Mouse (Mus musculus): ENCODE data around the gene Sds. TPM values are rescaled to one million over a fixed set of nuclear protein-coding genes. Genes with fewer than 3 reads are reported as not detected.

Sds gene
- polyA plus RNA-seq (2012; ENCODE audit: insufficient read depth, insufficient read length, missing spikeins) = not detected in 2 replicates

DNA sequence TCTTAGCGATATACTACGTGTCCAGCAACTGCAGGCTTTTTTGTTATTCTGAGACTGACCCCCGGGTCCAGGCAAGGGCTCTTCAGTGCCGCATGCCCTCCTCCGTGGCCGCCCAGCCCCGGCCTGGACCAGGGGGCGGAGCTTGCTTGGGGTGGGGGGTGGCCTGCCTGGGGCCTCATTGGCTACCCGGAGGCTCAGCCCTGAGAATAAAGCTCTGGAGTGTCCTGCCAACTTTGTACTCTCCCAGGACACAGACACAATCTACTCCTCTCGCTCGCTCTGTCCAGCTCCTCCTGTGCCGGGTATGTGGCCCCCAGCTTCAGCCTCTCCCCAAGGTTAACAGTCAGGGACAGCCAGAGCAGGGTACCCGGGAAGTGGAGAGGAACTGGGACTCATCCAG, at the start of gene Sds:
Sds (plus strand) TSS at position 231 of the 400 bp plus-strand sequence.
- Histone ChIP-seq H3K4me1 (ENCODE audit: control insufficient read depth, insufficient read depth, insufficient read length, low read length) (no peaks in the 10 kb centered on the region), H3K4me3 (ENCODE audit: insufficient read depth, low read depth, low read length) (no peak within 1 kb of the TSS), H3K27ac (replicated peaks; ENCODE audit: low read depth, low read length) (no peak within 1 kb of the TSS)

DNA sequence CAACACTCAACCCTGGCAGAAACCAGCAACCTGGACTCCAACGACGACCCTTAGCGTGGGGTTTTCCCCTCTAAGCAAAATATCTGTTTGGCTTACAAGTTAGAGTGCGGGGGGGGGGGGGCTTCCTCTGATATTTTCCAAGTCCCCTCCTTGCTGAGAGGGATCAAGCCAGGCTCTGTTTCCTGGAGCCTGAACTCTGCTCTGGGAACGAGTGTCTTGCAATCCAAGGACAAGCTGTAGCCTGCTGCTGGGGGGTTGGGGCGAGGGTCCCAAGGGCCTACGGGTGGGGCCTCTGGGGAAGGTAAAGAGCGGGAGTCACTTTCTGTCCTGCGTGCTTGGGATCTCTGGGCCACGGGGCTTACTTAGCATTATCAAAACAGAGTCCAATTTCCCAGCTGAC, 49.8 kb upstream of the Sds start:
- H3K4me1 ChIP-seq (ENCODE audit: control insufficient read depth, insufficient read depth, insufficient read length, low read length) = no peaks in the 10 kb centered on the region
- H3K4me3 ChIP-seq (ENCODE audit: insufficient read depth, low read depth, low read length) = no peak overlapping the region
- no peak overlapping the region for H3K27ac ChIP-seq (replicated peaks; ENCODE audit: low read depth, low read length)

DNA sequence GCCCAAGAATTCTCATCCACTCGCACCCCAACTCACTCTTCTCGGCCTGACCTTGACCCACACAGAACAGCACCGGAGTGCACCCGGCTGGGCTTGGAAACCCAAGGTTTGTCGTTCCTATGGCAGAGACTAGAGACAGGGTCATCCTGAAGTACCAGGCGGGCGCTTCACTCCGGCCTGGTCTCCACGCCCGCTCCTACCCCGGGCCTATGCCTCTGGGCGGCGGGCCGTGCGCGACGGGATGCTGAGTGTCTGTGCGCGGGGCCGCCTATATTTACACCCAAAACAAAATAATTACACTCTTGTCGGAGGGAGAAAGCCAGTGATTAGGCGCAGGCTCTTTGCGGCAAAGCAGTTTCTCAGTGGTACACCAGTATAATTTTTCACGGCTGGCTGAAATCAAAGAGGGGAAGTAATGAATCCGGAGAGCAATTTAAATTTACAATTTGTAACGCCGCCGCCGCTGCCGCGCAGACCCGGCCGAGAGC, 48.8 kb upstream of the Sds start:
- Histone ChIP-seq H3K4me3 (ENCODE audit: insufficient read depth, low read depth, low read length) (no peak overlapping the region), H3K4me1 (ENCODE audit: control insufficient read depth, insufficient read depth, insufficient read length, low read length) (no peaks in the 10 kb centered on the region), H3K27ac (replicated peaks; ENCODE audit: low read depth, low read length) (no peak overlapping the region)

DNA sequence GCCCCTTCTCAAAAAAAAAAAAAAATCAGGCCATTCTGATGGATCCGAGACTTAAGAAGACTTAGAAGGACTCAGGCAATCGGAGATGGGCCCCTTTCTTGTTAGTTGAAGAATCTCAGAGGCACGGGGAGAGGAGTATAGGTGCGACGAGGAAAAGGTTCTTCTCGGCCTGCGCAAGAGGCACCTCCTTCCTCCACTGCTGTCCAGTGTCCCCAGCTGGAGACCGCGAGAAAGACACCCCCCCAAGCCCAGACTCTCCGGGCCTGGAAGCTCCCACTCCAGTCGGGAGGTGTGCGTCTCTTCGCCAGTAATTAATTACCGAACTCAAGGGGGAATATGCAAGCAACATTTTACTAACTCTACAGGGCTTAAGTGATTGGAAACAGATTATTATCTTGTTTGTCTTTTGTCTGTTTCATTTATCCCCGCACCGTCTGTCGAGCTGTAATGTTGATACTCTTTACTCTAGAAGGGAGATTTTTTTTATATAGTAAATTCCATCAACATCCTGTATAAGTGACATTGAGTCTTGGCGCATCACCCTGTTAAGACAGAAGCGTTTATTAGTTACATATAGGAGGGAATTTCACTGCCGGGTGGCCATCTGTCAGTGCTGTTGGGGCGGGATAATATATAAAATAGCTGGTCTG, 48.0 kb upstream of the Sds start:
- no peak overlapping the region for H3K27ac ChIP-seq (replicated peaks; ENCODE audit: low read depth, low read length)
- H3K4me3 ChIP-seq (ENCODE audit: insufficient read depth, low read depth, low read length) = no peak overlapping the region
- H3K4me1 ChIP-seq (ENCODE audit: control insufficient read depth, insufficient read depth, insufficient read length, low read length) = no peaks in the 10 kb centered on the region

DNA sequence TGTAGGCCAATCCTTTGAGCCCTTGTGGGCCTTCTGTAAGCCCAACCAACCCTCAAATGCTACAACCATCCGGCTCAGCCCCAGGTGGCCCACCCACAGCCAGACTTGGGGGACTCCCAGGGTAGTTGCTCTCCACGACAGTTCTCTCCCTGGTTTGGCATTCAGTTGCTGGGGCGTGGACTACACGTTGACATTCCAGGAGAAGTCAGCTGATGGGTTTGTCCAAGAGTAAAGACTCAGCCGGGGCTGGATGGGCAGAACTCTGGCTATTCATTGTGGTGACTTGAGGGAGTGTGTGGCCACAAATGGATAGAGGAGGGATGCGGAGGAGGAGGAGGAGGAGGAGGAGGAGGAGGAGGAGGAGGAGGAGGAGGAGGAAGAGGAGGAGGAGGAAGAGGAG, 47.3 kb upstream of the Sds start:
- Histone ChIP-seq H3K27ac (replicated peaks; ENCODE audit: low read depth, low read length) (no peak overlapping the region), H3K4me3 (ENCODE audit: insufficient read depth, low read depth, low read length) (no peak overlapping the region), H3K4me1 (ENCODE audit: control insufficient read depth, insufficient read depth, insufficient read length, low read length) (no peaks in the 10 kb centered on the region)

DNA sequence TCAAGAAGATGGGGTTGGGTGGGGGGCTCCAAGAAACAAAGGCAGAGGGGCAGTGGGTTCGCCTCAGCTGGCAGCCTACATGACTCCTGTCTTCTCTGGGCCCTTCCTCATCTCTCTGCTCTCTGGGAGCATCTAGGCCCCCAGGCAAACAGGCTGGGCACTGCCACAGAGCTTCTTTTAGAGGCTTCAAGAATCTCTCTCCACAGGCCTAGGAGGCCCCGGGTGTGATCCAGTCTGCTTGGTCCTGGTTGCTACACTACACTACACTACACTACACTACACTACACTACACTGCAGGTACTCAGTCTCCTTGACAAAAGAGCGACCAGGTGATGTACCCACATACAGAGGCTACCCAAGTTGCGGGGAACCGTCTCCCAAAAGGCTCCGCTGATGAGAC, 46.6 kb upstream of the Sds start:
- H3K27ac ChIP-seq (replicated peaks; ENCODE audit: low read depth, low read length) = no peak overlapping the region
- H3K4me3 ChIP-seq (ENCODE audit: insufficient read depth, low read depth, low read length) = no peak overlapping the region
- no peaks in the 10 kb centered on the region for H3K4me1 ChIP-seq (ENCODE audit: control insufficient read depth, insufficient read depth, insufficient read length, low read length)

DNA sequence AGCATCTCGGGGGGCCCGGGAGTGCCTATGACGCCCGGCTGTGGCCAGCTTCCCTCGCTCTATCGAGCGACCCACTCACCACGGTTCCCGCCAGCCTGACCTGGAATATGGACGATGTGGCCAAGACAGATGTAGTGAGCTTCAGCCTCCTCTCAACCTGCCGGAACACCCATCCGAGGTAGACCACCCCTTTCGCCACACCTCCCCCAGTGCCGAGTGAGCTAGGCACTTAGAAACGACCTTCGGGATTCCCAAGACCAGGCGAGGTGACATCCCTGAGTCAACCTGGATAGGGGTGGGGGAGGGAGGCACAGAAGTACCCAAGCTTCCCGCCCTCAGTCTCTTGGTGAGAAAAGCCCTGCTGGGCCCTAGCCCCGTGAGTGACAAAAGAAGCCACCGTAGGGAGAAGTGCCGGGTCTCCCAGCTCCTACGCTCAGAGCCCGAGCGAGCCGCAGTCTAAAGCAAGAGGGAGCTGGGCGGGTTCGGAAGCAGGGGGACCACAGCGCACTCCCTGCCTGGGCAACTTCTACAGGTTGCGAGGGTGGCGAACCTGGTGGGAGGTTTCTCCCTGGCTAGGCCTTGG, 45.2 kb upstream of the Sds start:
- Histone ChIP-seq H3K4me3 (ENCODE audit: insufficient read depth, low read depth, low read length) (no peak overlapping the region), H3K27ac (replicated peaks; ENCODE audit: low read depth, low read length) (no peak overlapping the region), H3K4me1 (ENCODE audit: control insufficient read depth, insufficient read depth, insufficient read length, low read length) (no peaks in the 10 kb centered on the region)

DNA sequence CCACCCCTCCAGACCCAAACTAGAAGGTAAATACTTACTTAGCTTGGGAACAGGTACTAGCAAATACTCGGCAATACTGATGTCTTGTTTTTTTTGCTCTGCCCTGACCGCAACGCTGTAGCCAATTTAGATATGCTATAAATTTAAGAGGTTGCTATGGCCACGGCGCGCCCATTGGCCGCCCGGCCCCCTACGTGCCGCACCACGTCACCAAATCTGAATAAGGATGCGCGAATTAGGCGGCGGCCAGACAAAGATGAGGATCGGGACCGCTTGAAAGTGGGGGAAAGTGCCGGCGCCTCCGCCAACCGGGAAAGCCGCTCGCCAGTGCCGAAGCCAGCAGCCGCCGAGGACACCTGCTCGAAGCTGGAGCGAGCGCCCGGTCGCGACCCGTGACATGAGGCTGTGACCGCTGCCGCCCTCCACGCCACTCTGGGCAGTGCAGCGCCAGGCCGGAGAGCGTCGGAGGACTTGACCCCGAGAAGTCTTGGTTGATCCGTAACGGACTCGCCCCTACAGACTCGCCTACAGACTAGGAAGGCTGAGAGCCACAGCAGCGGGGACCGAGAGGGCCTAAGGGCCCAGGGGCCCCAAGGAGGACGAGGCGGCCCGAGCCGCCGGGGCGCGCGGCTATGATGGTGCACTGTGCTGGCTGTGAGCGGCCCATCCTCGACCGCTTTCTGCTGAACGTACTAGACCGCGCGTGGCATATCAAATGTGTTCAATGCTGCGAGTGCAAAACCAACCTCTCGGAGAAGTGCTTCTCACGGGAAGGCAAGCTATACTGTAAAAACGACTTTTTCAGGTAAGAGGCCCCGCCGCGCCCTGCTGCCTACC, 44.5 kb upstream of the Sds start, which contains the start of gene Lhx5:
Lhx5 (plus strand) TSS at position 51 of the 837 bp plus-strand sequence.
- H3K27ac ChIP-seq (replicated peaks; ENCODE audit: low read depth, low read length) = no peak within 1 kb of the TSS
- no peaks in the 10 kb centered on the region for H3K4me1 ChIP-seq (ENCODE audit: control insufficient read depth, insufficient read depth, insufficient read length, low read length)
- no peak within 1 kb of the TSS for H3K4me3 ChIP-seq (ENCODE audit: insufficient read depth, low read depth, low read length)

DNA sequence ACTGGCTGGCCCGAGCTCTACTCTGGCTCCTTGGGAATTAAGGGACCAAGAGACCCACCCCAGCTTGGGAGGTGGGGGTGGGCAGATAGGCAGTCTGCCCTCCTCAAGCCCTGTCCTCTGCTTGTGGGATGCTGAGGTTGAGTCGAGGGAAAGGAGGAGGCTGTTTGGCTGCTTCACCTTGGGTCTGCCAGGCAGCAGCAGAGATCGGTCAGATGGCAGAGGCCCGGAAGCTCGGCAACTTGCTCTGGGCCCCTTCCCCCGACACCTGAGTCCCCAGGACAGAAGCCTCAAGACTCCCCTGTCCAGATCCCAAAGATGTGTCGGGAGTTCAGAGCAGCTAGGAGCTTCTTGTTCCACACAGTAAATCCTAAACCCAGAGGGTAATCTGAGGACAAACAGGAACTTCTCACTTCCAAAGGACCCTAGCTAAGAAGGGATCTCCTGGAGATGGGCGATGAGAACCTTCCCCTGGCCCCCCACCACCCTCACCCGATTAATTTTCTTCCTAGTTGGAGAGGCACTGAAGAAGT, 43.8 kb upstream of the Sds start:
- no peak overlapping the region for H3K4me3 ChIP-seq (ENCODE audit: insufficient read depth, low read depth, low read length)
- H3K27ac ChIP-seq (replicated peaks; ENCODE audit: low read depth, low read length) = no peak overlapping the region
- H3K4me1 ChIP-seq (ENCODE audit: control insufficient read depth, insufficient read depth, insufficient read length, low read length) = no peaks in the 10 kb centered on the region

DNA sequence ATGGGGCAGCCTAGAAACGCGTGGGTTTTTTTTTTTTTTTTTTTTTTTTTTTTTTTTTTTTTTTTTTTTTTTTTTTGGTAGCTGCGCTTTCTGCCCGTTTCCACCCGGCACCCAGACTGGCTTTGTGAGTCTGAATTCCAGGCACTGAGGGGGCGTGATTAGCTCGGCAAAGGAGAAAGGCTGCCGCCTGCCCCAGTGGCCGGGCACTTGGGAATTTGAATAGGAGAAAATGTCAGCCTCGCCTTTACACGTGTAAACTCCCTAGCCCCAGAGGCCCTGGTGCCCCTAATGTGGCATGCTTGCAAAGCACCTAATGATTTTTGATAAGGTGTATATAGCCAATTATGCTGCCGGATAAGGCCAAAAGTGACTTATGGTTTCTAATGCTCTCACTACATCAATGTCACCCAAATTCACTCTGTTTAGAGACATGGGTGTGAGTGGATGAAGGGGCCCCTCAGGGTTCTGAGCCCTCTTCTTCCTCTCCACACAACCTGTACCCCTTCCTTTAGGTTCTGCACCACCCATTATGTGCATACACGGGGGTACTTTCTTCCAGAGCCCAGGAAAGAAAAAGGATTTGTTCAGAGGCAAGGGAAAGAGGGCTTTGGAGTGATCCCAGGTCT, 43.1 kb upstream of the Sds start:
- no peaks in the 10 kb centered on the region for H3K4me1 ChIP-seq (ENCODE audit: control insufficient read depth, insufficient read depth, insufficient read length, low read length)
- H3K27ac ChIP-seq (replicated peaks; ENCODE audit: low read depth, low read length) = no peak overlapping the region

DNA sequence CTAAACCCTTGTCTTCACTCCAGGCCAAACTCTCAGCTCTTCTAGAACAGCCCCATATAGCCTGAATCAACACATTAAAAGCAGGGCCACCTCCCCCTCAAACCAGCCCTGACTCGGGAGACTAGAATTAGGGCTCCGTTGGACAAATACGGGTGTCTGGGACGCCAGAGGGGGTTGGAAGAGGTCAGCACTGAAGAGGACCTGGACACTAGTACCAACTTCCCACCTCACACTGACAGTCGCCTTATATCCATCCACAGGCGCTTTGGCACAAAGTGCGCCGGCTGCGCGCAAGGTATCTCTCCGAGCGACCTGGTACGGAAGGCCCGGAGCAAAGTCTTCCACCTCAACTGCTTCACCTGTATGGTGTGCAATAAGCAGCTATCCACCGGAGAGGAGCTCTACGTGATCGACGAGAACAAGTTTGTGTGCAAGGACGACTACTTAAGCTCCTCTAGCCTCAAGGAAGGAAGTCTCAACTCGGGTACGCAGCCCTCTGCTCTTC, 42.0 kb upstream of the Sds start:
- no peak overlapping the region for H3K27ac ChIP-seq (replicated peaks; ENCODE audit: low read depth, low read length)
- no peak overlapping the region for H3K4me3 ChIP-seq (ENCODE audit: insufficient read depth, low read depth, low read length)
- H3K4me1 ChIP-seq (ENCODE audit: control insufficient read depth, insufficient read depth, insufficient read length, low read length) = no peaks in the 10 kb centered on the region

More for the DNA sequence above, 43.1 kb upstream of the Sds start:
- no peak overlapping the region for H3K4me3 ChIP-seq (ENCODE audit: insufficient read depth, low read depth, low read length)

DNA sequence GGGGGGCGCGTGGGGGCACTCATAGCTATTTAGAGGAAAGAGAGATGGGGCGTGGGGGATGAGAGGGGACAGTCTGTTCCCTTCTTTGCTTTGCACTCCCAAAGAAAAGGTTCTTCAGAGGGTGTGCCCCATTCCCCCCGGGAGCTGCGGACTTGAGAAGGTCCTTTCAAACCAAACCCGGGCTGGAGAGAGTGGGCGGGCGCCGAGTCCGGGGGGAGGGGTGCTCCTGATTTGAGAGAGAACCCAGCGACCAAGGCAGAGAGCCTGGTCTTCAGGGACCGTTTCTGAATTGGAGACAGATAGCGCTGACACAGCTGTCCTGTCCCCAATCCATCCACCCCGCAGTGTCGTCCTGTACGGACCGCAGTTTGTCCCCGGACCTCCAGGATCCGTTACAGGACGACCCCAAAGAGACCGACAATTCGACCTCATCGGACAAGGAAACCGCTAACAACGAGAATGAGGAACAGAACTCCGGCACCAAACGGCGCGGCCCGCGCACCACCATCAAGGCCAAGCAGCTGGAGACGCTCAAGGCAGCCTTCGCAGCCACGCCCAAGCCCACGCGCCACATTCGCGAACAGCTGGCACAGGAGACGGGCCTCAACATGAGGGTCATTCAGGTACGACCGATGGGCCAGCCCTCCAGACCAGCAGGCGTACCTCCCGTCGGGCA, 41.2 kb upstream of the Sds start:
- Histone ChIP-seq H3K4me3 (ENCODE audit: insufficient read depth, low read depth, low read length) (no peak overlapping the region), H3K4me1 (ENCODE audit: control insufficient read depth, insufficient read depth, insufficient read length, low read length) (no peaks in the 10 kb centered on the region), H3K27ac (replicated peaks; ENCODE audit: low read depth, low read length) (no peak overlapping the region)

DNA sequence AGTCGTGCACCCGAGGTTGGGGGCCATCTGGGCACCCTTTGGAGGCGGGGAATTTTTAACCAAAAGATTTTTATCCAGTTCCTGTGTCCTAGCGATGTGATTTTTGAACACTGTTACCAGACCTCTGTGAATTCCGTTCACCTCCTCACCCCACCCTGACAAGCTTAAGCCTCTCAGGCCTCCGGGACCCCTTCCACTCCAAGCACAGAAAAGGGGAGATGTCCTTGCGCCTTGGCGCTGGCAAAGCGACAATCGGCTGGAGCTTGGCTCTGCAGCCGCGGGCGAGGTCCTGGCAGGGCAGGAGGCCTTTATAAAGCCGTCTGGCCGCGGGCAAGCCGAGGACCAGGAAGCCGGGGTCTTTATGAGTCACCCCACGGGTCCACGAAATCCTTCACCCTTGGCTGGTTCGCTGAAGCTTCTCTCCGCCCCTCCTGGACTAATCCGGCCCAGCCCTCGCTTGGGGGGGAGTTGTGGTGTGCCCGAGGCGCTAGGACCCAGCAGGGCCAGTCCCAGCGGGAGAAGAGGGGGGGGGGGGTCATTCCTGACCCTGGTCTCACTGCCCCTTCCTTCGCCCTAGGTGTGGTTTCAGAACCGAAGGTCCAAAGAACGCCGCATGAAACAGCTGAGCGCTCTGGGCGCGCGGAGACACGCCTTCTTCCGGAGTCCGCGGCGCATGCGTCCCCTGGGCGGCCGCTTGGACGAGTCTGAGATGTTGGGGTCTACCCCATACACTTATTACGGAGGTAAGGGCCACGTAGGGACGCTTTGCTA, 40.4 kb upstream of the Sds start:
- Histone ChIP-seq H3K4me3 (ENCODE audit: insufficient read depth, low read depth, low read length) (peak overlapping the region; percentile 25), H3K27ac (replicated peaks; ENCODE audit: low read depth, low read length) (no peak overlapping the region), H3K4me1 (ENCODE audit: control insufficient read depth, insufficient read depth, insufficient read length, low read length) (no peaks in the 10 kb centered on the region)

Data from brown adipose tissue, adult 24 weeks (tissue).